In genomic region chr4:53475230-53475952, GRCm38 (mm10) we compare ENCODE assay signal across 14 mouse cellular contexts. TPM values are rescaled to one million over a fixed set of nuclear protein-coding genes. Genes with fewer than 3 reads are reported as not detected.
DNase-seq lines count a peak whose midpoint lies in the region; ATAC-seq and TF ChIP-seq lines count a peak whose summit lies in the region.
"Had no signal": no experiment of that assay in that cellular context is flagged by ENCODE, and none has a peak within 500 bp of the region (broad histone marks: within the 10 kb centered on the region; RNA-seq: fewer than 3 reads in every experiment).

No protein-coding gene starts in this region.

- H3K4me1 ChIP-seq in forebrain, postnatal 0 days (ENCODE audit: insufficient read depth), result peaks cover 10% of the 10 kb centered on the region
- H3K4me1 ChIP-seq in forebrain, embryonic 11.5 days (replicated peaks; ENCODE audit: control insufficient read depth, insufficient read depth, low read length), result no peaks in the 10 kb centered on the region
- peaks cover 4% of the 10 kb centered on the region; the same call in 1 of the 2 replicates for H3K4me1 ChIP-seq in liver, adult 2 months (ENCODE audit: control insufficient read depth, insufficient read depth, low read length)
- H3K4me1 ChIP-seq in liver, embryonic 11.5 days (replicated peaks; ENCODE audit: control insufficient read depth, insufficient read depth, low read length), result no peaks in the 10 kb centered on the region

- H3K9ac ChIP-seq in forebrain, postnatal 0 days, result peak overlapping the region; percentile 6; the same call in 1 of the 2 replicates
- no peak overlapping the region for H3K9ac ChIP-seq in forebrain, embryonic 11.5 days (ENCODE audit: low read length)
- H3K9ac ChIP-seq in liver, adult 2 months (ENCODE audit: low read depth, low read length), result peak overlapping the region; percentile 45; the same call in 1 of the 2 replicates
- no peak overlapping the region for H3K9ac ChIP-seq in liver, embryonic 11.5 days (ENCODE audit: low read depth, low read length)
- H3K9ac ChIP-seq: embryonic facial prominence, embryonic 12.5 days; liver, embryonic 14.5 days had no signal

- H3K27ac ChIP-seq in forebrain, postnatal 0 days (ENCODE audit: low read depth, low read length), result no peak overlapping the region
- no peak overlapping the region for H3K27ac ChIP-seq in forebrain, embryonic 11.5 days (ENCODE audit: low read depth, low read length)
- peak overlapping the region; percentile 58; the same call in 1 of the 2 replicates for H3K27ac ChIP-seq in liver, adult 2 months (replicated peaks; ENCODE audit: insufficient read depth, low read depth, low read length)
- no peak overlapping the region for H3K27ac ChIP-seq in liver, embryonic 11.5 days (ENCODE audit: low read depth, low read length)
- H3K27ac ChIP-seq: embryonic facial prominence, embryonic 12.5 days; liver, embryonic 14.5 days had no signal

- peak; percentile 18 for ATAC-seq in forebrain, postnatal 0 days
- ATAC-seq in forebrain, embryonic 11.5 days (replicated peaks; ENCODE audit: low FRiP score), result no peak
- ATAC-seq in liver, embryonic 11.5 days (replicated peaks; ENCODE audit: low FRiP score), result no peak
- no peak for ATAC-seq in CD4-positive, CD25-positive, alpha-beta regulatory T cell, adult 4 months

- H3K36me3 ChIP-seq in forebrain, postnatal 0 days (ENCODE audit: insufficient read depth), result no peaks in the 10 kb centered on the region
- no peaks in the 10 kb centered on the region for H3K36me3 ChIP-seq in forebrain, embryonic 11.5 days (ENCODE audit: control insufficient read depth, insufficient read depth, low read length)
- no peaks in the 10 kb centered on the region for H3K36me3 ChIP-seq in liver, adult 2 months (ENCODE audit: control insufficient read depth, insufficient read depth, low read length)
- H3K36me3 ChIP-seq in liver, embryonic 11.5 days (ENCODE audit: control insufficient read depth, insufficient read depth, low read length), result no peaks in the 10 kb centered on the region
- H3K36me3 ChIP-seq: embryonic facial prominence, embryonic 12.5 days had no signal

- WGBS in forebrain, postnatal 0 days, result 69% methylated on average over 20 of the region's 20 CpGs
- 84% methylated on average over 20 of the region's 20 CpGs for WGBS in forebrain, embryonic 11.5 days
- WGBS in liver, adult 2 months, result 55% methylated on average over 20 of the region's 20 CpGs
- WGBS in liver, embryonic 11.5 days, result 86% methylated on average over 20 of the region's 20 CpGs

- no peak for TF ChIP-seq CTCF in forebrain, postnatal 0 days (IDR thresholded peaks at IDR 0.05; ENCODE audit: low read depth)
- TF ChIP-seq CTCF in liver, adult 2 months (IDR thresholded peaks at IDR 0.05; ENCODE audit: low read depth, low read length), result no peak

- no peak overlapping the region for H3K4me3 ChIP-seq in forebrain, postnatal 0 days (ENCODE audit: low read depth, low read length)
- no peak overlapping the region for H3K4me3 ChIP-seq in forebrain, embryonic 11.5 days (ENCODE audit: low read depth, low read length)
- no peak overlapping the region for H3K4me3 ChIP-seq in liver, adult 2 months (ENCODE audit: insufficient read depth, low read depth, low read length)
- no peak overlapping the region for H3K4me3 ChIP-seq in liver, embryonic 11.5 days (ENCODE audit: low read depth, low read length)
- H3K4me3 ChIP-seq: embryonic facial prominence, embryonic 12.5 days had no signal

- peaks cover 5% of the 10 kb centered on the region; the same call in 1 of the 2 replicates for H3K79me2 ChIP-seq in liver, adult 2 months (ENCODE audit: control insufficient read depth, insufficient read depth, low read length)

- TF ChIP-seq POLR2A in liver, adult 2 months (IDR thresholded peaks at IDR 0.05; ENCODE audit: extremely low read depth, insufficient read depth, low read length), result no peak

- H3K4me2 ChIP-seq in forebrain, postnatal 0 days (ENCODE audit: low read depth), result no peak overlapping the region
- H3K4me2 ChIP-seq in forebrain, embryonic 11.5 days (ENCODE audit: low read depth, low read length, severe bottlenecking), result no peak overlapping the region
- H3K4me2 ChIP-seq in liver, embryonic 11.5 days, result no peak overlapping the region
- H3K4me2 ChIP-seq: embryonic facial prominence, embryonic 12.5 days had no signal

- H3K27me3 ChIP-seq in forebrain, postnatal 0 days (ENCODE audit: insufficient read depth, low read length), result no peaks in the 10 kb centered on the region
- no peaks in the 10 kb centered on the region for H3K27me3 ChIP-seq in forebrain, embryonic 11.5 days (ENCODE audit: control insufficient read depth, insufficient read depth, low read length)
- H3K27me3 ChIP-seq in liver, adult 2 months (ENCODE audit: control insufficient read depth, insufficient read depth, low read length), result no peaks in the 10 kb centered on the region
- no peaks in the 10 kb centered on the region for H3K27me3 ChIP-seq in liver, embryonic 11.5 days (replicated peaks; ENCODE audit: control insufficient read depth, insufficient read depth, low read length)
- H3K27me3 ChIP-seq: embryonic facial prominence, embryonic 12.5 days had no signal

- no peak for DNase-seq in forebrain, postnatal 0 days
- no peak for DNase-seq in forebrain, embryonic 11.5 days (ENCODE audit: low spot score)
- DNase-seq in liver, adult 2 months (ENCODE audit: extremely low read depth, low read depth, low spot score), result peak; percentile 57
- DNase-seq in liver, embryonic 11.5 days (ENCODE audit: low spot score), result no peak
- DNase-seq in ZHBTc4 (ENCODE audit: low read depth, low spot score), result peak; percentile 27
- DNase-seq in cerebellum, postnatal 14 days, result peak; percentile 34 to 59
- no peak for DNase-seq in thymus, adult 18-20 months
- DNase-seq: heart, postnatal 4 days; kidney, adult 11 months; kidney, postnatal 4 days; lung, postnatal 4 days had no signal

- H3K9me3 ChIP-seq in forebrain, postnatal 0 days (ENCODE audit: low read length), result no peaks in the 10 kb centered on the region
- H3K9me3 ChIP-seq in forebrain, embryonic 11.5 days (ENCODE audit: control insufficient read depth, low read length), result no peaks in the 10 kb centered on the region
- no peaks in the 10 kb centered on the region for H3K9me3 ChIP-seq in liver, embryonic 11.5 days (ENCODE audit: control insufficient read depth, low read length)
- H3K9me3 ChIP-seq: embryonic facial prominence, embryonic 12.5 days had no signal

RNA-seq across cellular contexts. Expression of gene Slc44a1, which starts 35.2 kb away (rescaled TPM):
- 29.3 and 31.9 TPM in 2 replicates for total RNA-seq in forebrain, postnatal 0 days (2014; rRNA removed)
- 11.9 and 12.4 TPM in 2 replicates for polyA plus RNA-seq in forebrain, postnatal 0 days (2015; fragmentation: Nextera tagmentation; extraction: Ambion mirVana)
- polyA plus RNA-seq in forebrain, embryonic 11.5 days (2014; fragmentation: Nextera tagmentation; extraction: Ambion mirVana), result 16.2 and 16.6 TPM in 2 replicates
- 32.9 and 36.6 TPM in 2 replicates for total RNA-seq in liver, adult 2 months (2014; rRNA removed)
- polyA plus RNA-seq in liver, adult 2 months (2012; rRNA removed), result 15.5 and 16.3 TPM in 2 replicates
- 19.2 and 20.8 TPM in 2 replicates for polyA plus RNA-seq in liver, embryonic 11.5 days (2014; fragmentation: Nextera tagmentation; extraction: Ambion mirVana)
- polyA plus RNA-seq in CD4-positive, CD25-positive, alpha-beta regulatory T cell, adult 4 months (2017; shearing (Covaris generic)), result 1 to 10 TPM; 1.7 to 4.1 TPM

Comparison
In these comparisons a context has a peak if more than half of its experiments do, and no peak if none do; other contexts are left out.
1. DNase-seq: peak in liver, adult 2 months (single experiment), ZHBTc4 (single experiment) and cerebellum, postnatal 14 days (2 of 2); none in forebrain, postnatal 0 days (single experiment), forebrain, embryonic 11.5 days (single experiment), liver, embryonic 11.5 days (single experiment) and thymus, adult 18-20 months (0 of 2).
2. H3K9ac ChIP-seq: peak in forebrain, postnatal 0 days (single experiment) and liver, adult 2 months (single experiment); none in forebrain, embryonic 11.5 days (single experiment) and liver, embryonic 11.5 days (single experiment).